Mouse (Mus musculus): ENCODE measurements at regions not wholly inside any gene's neighbourhood (a gene's known extent, or its start where the extent isn't known, plus 50 kb on each side); places are given as distances from the start of the nearest gene placed in this dataset.
A peak's percentile ranks its signal among the peaks of the same experiment; 100 is the strongest.

DNA sequence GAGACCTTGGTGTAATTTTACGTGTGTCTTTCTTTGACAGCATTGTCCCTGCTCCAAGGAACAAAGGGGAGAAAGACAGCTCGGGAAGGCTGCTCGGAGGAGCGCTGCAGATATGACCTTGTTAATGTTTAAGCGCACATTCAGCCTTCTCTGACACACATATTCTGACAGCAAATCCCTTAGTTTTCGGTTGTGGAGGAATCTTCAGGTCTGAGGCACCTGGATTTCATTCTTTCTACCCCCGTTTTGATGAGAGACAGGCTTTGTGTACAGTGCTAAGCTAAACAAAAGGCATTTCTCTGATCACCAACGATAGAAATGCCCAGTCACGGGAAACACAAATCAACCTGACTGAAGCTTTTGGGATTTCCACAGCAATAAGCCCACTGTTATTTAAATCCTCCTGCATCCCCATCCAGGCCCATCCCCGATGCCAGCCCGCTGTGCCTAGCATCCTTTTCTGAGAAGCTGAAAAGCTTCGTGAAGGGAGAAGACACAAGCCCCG is 181.1 kb upstream of the Nrsn1 start:
- no peak for DNase-seq (ENCODE audit: extremely low spot score, low spot score)
- Histone ChIP-seq H3K27ac (0 out of 2 replicates have a peak overlapping the region, but pooled peaks have one; percentile 53), H3K9me3 (no peaks in the 10 kb centered on the region), H3K4me1 (peaks cover 18% of the 10 kb centered on the region), H3K27me3 (ENCODE audit: poor library complexity, severe bottlenecking) (no peaks in the 10 kb centered on the region; the same call in 1 of the 2 replicates), H3K36me3 (replicated peaks) (no peaks in the 10 kb centered on the region), H3K4me3 (no peak overlapping the region)
- WGBS: 21% methylated on average over 13 of the region's 13 CpGs

DNA sequence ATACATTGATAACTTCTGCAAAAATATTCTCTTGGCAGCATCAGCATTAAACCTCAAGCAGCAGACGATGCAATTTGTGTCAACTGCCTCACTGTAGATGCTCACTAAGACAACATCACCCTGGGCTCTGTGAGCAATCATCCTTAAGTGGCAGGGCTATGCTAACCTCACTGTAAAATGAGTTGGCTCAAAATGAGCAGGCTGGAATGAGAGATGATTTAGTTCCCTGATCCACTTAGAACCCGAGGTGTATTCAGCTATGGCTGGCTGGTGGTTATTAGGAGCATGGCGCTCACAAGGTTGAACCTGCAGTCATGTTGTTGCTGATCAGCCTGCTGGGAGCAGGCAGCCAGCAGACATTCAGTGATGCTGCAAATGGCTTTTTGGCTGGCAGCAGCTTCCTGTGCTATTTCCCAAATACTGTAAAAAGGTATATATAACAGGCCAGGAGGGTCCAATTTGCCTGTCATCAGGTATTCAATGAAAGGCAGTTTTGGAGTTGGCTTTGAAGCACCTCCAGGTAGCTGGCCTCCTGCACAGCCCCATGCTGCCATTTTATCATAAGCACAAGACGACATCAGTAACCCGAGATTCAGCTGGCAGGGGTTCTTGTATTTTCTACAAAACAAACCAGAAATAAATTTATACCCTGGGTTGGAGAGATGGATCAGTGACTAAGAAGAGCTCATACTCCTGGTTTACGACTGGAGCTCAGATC is 159.6 kb upstream of the Nrsn1 start:
- H3K27ac ChIP-seq: no peak overlapping the region
- DNase-seq (ENCODE audit: extremely low spot score, low spot score): no peak
- no peak overlapping the region for H3K4me3 ChIP-seq
- WGBS: 85% methylated on average over 6 of the region's 6 CpGs
- H3K36me3 ChIP-seq (replicated peaks): no peaks in the 10 kb centered on the region
- no peaks in the 10 kb centered on the region for H3K9me3 ChIP-seq
- no peaks in the 10 kb centered on the region for H3K27me3 ChIP-seq (ENCODE audit: poor library complexity, severe bottlenecking)
- H3K4me1 ChIP-seq: no peaks in the 10 kb centered on the region

DNA sequence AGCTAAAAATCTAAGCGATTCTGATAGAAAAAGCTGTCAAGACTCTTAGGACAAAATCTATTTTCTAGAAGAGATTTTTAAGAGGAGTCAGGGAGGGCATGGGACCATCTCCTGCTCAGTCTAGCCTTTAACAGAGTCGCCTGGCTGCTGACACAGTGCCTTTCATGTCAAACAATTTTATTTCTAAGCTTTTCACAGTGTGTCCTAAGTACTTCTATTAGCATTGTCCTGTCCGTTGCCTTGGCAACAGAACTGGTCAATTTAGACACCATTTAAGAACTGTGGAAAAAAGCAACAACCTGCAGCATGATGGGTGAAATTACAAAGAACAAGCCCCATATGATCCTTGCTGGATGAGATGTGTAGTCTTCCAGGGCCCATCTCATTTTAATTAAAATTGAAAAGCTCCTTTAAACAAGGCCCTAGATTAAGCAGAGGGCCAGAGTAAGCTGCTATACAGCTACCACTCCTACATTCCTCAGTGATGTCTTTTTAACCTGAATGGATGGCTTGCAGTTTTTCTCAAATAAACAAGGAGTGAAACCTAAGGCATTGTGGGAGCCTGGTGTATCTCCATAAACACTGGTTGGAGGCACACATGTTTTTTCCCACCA is 133.0 kb upstream of the Nrsn1 start:
- H3K36me3 ChIP-seq (replicated peaks): no peaks in the 10 kb centered on the region
- no peaks in the 10 kb centered on the region for H3K27me3 ChIP-seq (ENCODE audit: poor library complexity, severe bottlenecking)
- H3K9me3 ChIP-seq: no peaks in the 10 kb centered on the region
- WGBS: 36% methylated on average over 3 of the region's 3 CpGs
- peaks cover 33% of the 10 kb centered on the region for H3K4me1 ChIP-seq
- DNase-seq (ENCODE audit: extremely low spot score, low spot score): peak; percentile 51
- H3K4me3 ChIP-seq: no peak overlapping the region
- peak overlapping the region; percentile 72 for H3K27ac ChIP-seq

DNA sequence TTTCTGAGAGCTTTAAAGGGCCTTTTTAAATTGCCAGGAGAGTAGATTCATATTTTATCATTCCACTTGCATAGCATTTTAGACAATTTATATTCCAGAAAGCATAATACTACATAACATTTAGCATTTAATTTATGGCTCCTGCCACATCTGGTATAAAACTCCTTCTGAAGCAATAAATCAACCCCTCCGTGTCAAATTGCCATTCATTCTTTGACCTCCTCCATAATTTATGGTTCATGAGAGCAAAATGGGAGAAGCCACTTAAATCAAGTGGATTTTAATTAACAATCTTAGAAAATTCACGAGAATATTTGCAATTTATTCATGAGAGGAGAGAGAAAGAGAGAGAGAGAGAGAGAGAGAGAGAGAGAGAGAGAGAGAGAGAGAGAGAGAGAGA is 132.4 kb upstream of the Nrsn1 start:
- Histone ChIP-seq H3K9me3 (no peaks in the 10 kb centered on the region), H3K4me1 (peaks cover 33% of the 10 kb centered on the region), H3K36me3 (replicated peaks) (no peaks in the 10 kb centered on the region), H3K4me3 (no peak overlapping the region), H3K27me3 (ENCODE audit: poor library complexity, severe bottlenecking) (no peaks in the 10 kb centered on the region), H3K27ac (peak overlapping the region; percentile 72)
- WGBS: 34% methylated on average over 2 of the region's 2 CpGs
- no peak for DNase-seq (ENCODE audit: extremely low spot score, low spot score)

DNA sequence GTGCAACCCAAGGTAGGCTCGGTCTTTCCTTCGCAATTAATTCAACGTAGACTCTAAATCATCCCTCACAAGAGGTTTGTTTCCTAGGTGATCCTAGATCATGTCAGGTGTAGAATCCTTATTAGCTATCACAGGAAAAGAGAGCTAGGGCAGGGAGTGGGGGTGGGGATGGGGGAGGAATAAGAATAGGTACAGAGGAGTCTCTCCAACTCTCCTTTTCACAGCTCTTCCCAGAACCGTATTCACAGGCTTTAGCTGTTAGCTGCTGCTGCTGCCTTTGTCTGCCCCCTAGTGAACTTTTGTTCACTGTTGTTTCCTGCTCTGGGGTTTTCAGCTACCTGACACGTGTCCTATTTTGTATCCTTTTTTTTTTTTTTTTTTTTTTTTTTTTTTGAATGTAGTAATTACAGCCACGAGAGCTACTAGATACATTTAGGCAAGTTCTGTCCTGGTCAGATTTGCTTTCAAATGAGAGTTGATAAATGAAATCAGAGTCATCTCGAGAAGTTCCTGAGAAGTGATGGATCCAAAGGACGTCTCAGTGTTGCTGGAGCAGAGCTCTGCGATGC is 131.7 kb upstream of the Nrsn1 start:
- H3K36me3 ChIP-seq (replicated peaks): no peaks in the 10 kb centered on the region
- H3K27ac ChIP-seq: peak overlapping the region; percentile 72
- no peak overlapping the region for H3K4me3 ChIP-seq
- no peaks in the 10 kb centered on the region for H3K9me3 ChIP-seq
- H3K27me3 ChIP-seq (ENCODE audit: poor library complexity, severe bottlenecking): peaks cover 5% of the 10 kb centered on the region
- 48% methylated on average over 9 of the region's 9 CpGs for WGBS
- DNase-seq (ENCODE audit: extremely low spot score, low spot score): peak; percentile 27
- H3K4me1 ChIP-seq: peaks cover 33% of the 10 kb centered on the region

DNA sequence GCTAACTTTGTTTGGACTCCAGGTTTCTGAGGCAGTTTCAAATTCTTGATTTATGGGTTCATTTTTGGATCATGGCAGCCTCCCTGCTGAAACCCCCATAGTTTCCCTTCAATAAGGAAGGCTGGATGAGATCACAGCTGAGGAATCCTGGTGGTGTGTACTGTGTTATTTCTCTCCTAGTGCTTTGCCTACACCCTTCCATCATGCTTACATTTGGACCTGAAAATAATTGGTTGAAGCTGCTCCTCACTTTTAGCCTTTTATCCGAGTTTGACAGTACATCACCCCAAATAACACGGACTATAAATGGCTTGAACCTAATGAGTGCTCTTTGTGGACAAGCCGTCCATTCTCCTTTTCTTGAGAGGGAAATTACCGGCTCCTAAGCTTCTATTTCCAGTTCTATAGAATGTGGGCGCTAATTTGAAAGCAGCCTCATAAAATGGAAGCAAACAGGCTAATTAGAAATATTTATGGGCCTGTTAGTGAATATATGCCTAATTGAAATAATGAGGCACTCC is 122.5 kb upstream of the Nrsn1 start:
- H3K36me3 ChIP-seq (replicated peaks): no peaks in the 10 kb centered on the region
- peaks cover 7% of the 10 kb centered on the region for H3K4me1 ChIP-seq
- no peak overlapping the region for H3K4me3 ChIP-seq
- peaks cover 4% of the 10 kb centered on the region; the same call in 1 of the 2 replicates for H3K9me3 ChIP-seq
- DNase-seq (ENCODE audit: extremely low spot score, low spot score): no peak
- WGBS: 49% methylated on average over 5 of the region's 5 CpGs
- peaks cover 54% of the 10 kb centered on the region for H3K27me3 ChIP-seq (ENCODE audit: poor library complexity, severe bottlenecking)
- no peak overlapping the region for H3K27ac ChIP-seq

DNA sequence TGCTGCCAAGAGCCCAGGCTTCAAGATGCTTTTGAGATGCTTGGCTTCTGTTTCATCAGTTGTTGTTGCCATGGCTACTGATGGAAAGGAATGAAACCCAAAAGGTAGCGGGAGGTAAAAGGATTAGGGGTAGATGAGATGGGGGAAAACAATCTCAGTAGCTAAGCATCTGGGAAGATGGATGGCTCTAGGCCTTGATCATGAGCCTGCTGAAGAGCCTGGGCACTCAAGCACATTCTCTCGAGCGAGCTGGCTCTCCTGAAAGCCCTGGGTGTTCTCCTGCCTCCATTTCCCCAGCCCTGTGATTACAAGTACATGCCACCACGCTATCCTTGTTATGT is 92.3 kb upstream of the Nrsn1 start:
- Histone ChIP-seq H3K27ac (no peak overlapping the region), H3K36me3 (replicated peaks) (no peaks in the 10 kb centered on the region)
- no peak for DNase-seq (ENCODE audit: extremely low spot score, low spot score)

DNA sequence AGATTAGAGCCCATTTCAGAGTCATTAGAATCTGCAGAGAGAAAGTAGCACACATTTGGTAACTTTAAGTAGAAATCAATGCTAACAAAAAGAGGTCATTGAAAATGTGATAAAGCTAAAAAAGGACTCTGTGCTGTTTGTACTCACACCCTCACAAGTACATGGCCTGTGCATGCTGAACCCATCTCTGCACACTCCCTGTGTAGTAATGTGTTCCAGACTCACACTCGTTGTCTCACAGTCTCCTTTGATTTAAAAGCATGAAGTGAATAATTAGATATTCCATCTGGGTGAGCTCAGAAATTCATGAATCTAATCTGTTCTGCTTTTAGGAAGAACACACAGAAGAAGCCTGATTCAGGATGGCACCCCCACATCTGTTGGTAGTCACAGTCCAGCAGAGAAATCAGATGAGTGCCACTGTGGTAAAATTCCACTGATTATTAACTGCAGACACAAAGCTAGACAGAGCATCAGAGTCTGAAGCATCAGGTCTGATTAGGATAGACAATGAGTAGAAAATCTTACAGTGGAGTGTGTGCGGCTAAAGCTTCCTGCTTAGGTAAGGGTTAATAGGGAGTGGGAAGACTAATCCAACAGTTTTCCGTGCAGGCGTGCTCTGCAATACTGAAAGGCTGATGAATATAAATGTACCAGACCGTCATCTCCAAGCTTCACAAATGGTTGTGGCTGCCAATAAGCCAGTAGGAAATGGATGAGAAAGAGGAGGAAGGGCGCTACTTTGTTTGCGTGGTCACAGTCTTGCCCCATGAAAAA is 91.7 kb upstream of the Nrsn1 start:
- DNase-seq (ENCODE audit: extremely low spot score, low spot score): no peak
- 71% methylated on average over 7 of the region's 7 CpGs for WGBS
- Histone ChIP-seq H3K4me1 (peaks cover 11% of the 10 kb centered on the region), H3K36me3 (replicated peaks) (no peaks in the 10 kb centered on the region), H3K4me3 (no peak overlapping the region), H3K9me3 (no peaks in the 10 kb centered on the region), H3K27ac (no peak overlapping the region), H3K27me3 (ENCODE audit: poor library complexity, severe bottlenecking) (no peaks in the 10 kb centered on the region)

More for the DNA sequence above, 92.3 kb upstream of the Nrsn1 start:
- no peaks in the 10 kb centered on the region for H3K27me3 ChIP-seq (ENCODE audit: poor library complexity, severe bottlenecking)
- H3K4me1 ChIP-seq: peaks cover 11% of the 10 kb centered on the region
- 73% methylated on average over 4 of the region's 4 CpGs for WGBS
- H3K4me3 ChIP-seq: no peak overlapping the region
- no peaks in the 10 kb centered on the region for H3K9me3 ChIP-seq

DNA sequence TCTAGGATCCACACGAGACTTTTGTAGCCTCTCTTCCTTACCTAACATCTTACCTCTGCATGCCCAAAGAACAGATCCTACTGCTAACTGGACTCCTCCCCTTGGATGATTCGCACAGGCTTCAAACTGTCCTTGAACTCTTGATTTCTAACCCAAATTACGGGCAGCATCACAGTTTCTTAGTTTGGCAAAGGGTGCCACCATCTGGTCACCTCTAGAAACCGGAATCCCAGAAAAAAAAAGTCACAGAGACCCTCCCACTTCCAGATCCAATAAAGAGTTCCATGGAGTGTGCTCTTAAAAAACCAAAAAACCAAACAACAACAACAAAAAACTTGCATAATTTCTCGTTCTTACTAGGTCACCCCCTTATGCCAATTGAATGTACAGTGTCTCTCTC is 77.3 kb upstream of the Nrsn1 start:
- no peak overlapping the region for H3K4me3 ChIP-seq
- H3K27me3 ChIP-seq (ENCODE audit: poor library complexity, severe bottlenecking): no peaks in the 10 kb centered on the region
- WGBS: 55% methylated on average over 5 of the region's 5 CpGs
- no peaks in the 10 kb centered on the region for H3K36me3 ChIP-seq (replicated peaks)
- H3K4me1 ChIP-seq: 0 out of 2 replicates have a peak, but pooled peaks cover under 1% of the 10 kb centered on the region
- DNase-seq (ENCODE audit: extremely low spot score, low spot score): no peak
- H3K27ac ChIP-seq: no peak overlapping the region
- no peaks in the 10 kb centered on the region for H3K9me3 ChIP-seq

DNA sequence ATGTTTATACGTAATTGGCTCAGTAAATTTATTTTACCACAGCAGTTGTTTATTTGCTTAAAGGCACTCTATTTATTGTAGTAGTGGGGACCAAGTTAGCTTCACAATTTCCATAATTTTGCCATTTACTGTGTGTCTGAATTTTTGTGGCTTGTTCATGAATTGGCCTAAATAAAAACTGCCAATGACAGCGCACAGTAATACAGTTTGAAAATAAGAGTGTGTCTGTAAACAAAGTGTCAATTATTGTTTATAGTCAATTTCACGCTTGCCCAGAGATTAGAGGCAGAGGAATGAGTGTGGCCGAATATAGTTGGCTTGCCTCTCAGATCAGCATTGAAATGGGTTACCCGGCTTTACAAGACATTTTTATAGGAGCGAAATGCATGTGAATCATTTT is 73.0 kb upstream of the Nrsn1 start:
- 93% methylated on average over 6 of the region's 6 CpGs for WGBS
- Histone ChIP-seq H3K27me3 (ENCODE audit: poor library complexity, severe bottlenecking) (no peaks in the 10 kb centered on the region), H3K4me1 (0 out of 2 replicates have a peak, but pooled peaks cover 4% of the 10 kb centered on the region), H3K9me3 (no peaks in the 10 kb centered on the region), H3K4me3 (no peak overlapping the region), H3K27ac (no peak overlapping the region), H3K36me3 (replicated peaks) (no peaks in the 10 kb centered on the region)
- DNase-seq (ENCODE audit: extremely low spot score, low spot score): no peak

DNA sequence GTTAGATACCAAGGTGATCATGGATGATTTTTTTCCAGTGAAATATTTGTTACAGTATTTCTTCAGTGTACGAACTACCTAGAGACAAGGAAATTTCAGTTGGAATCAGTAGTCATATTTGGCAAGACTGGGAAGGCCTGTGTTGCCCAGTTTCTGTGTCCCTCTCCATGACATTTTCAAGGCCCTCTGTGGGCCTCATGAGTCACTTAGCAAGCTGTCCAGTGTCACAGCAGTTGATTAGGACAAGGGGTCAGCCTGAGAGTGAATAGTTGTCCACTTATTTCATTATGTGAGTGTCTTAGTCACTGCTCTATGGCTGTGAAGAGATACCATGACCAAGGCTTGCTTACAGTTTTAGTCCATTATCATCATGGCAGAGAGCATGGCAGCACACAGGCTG is 71.5 kb upstream of the Nrsn1 start:
- no peak overlapping the region for H3K27ac ChIP-seq

DNA sequence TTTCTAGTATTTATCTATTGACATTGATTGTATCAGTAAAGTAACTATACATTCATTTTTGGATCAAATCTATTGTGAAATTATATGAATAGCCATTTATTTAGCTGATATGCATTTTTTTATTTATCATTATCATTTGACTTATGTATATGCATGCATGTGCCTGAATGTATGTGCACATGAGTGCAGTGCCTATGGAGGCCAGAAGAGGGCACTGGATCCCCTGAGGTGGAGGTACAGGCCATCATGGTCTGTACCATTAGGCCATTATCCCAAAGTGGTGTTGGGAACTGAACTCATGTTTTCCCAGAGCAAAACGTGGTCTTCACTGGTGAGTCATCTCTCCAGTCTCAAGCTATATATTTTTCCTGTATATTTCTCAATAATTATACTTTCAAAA is 63.5 kb upstream of the Nrsn1 start:
- Histone ChIP-seq H3K27me3 (ENCODE audit: poor library complexity, severe bottlenecking) (no peaks in the 10 kb centered on the region), H3K9me3 (no peaks in the 10 kb centered on the region), H3K4me3 (no peak overlapping the region), H3K36me3 (replicated peaks) (no peaks in the 10 kb centered on the region), H3K4me1 (no peaks in the 10 kb centered on the region), H3K27ac (no peak overlapping the region)
- WGBS: 90% methylated on average over 1 of the region's 1 CpGs
- DNase-seq (ENCODE audit: extremely low spot score, low spot score): no peak

More for the DNA sequence above, 71.5 kb upstream of the Nrsn1 start:
- DNase-seq (ENCODE audit: extremely low spot score, low spot score): no peak
- Histone ChIP-seq H3K4me3 (no peak overlapping the region), H3K4me1 (0 out of 2 replicates have a peak, but pooled peaks cover 4% of the 10 kb centered on the region), H3K36me3 (replicated peaks) (no peaks in the 10 kb centered on the region), H3K9me3 (no peaks in the 10 kb centered on the region), H3K27me3 (ENCODE audit: poor library complexity, severe bottlenecking) (no peaks in the 10 kb centered on the region)
- 88% methylated on average over 1 of the region's 1 CpGs for WGBS

Measured in forebrain, embryonic 10.5 days (tissue).